ENCODE assay signal across 17 mouse cellular contexts in genomic region chr10:88627052-88627451, GRCm38 (mm10). TPM values are rescaled to one million over a fixed set of nuclear protein-coding genes. Genes with fewer than 3 reads are reported as not detected.
A peak's percentile ranks its signal among the peaks of the same experiment; 100 is the strongest.
DNase-seq lines count a peak whose midpoint lies in the region; ATAC-seq and TF ChIP-seq lines count a peak whose summit lies in the region.
"Had no signal": no experiment of that assay in that cellular context is flagged by ENCODE, and none has a peak within 500 bp of the region (broad histone marks: within the 10 kb centered on the region; RNA-seq: fewer than 3 reads in every experiment).

No protein-coding gene starts in this region.

- no peak for TF ChIP-seq POLR2A in kidney, adult 2 months (IDR thresholded peaks at IDR 0.05; ENCODE audit: low read depth, low read length)

- 0 out of 2 replicates have a peak, but pooled peaks have one; percentile 65 for ATAC-seq in midbrain, embryonic 12.5 days (ENCODE audit: low FRiP score, low read depth)
- no peak for ATAC-seq in cerebellum, adult (ENCODE audit: insufficient number of reproducible peaks, low FRiP score, low TSS enrichment)

- H3K9ac ChIP-seq in midbrain, embryonic 12.5 days (replicated peaks), result no peak overlapping the region
- H3K9ac ChIP-seq: embryonic facial prominence, embryonic 13.5 days; heart, embryonic 15.5 days; liver, embryonic 13.5 days had no signal

- H3K36me3 ChIP-seq in midbrain, embryonic 12.5 days, result no peaks in the 10 kb centered on the region
- no peaks in the 10 kb centered on the region for H3K36me3 ChIP-seq in kidney, adult 2 months (ENCODE audit: control insufficient read depth, insufficient read depth, low read length)
- H3K36me3 ChIP-seq: embryonic facial prominence, embryonic 13.5 days; heart, embryonic 15.5 days; liver, embryonic 13.5 days had no signal

- H3K4me1 ChIP-seq in midbrain, embryonic 12.5 days, result no peaks in the 10 kb centered on the region
- H3K4me1 ChIP-seq in kidney, adult 2 months (ENCODE audit: control insufficient read depth, insufficient read depth, low read length), result no peaks in the 10 kb centered on the region
- H3K4me1 ChIP-seq: embryonic facial prominence, embryonic 13.5 days; liver, embryonic 13.5 days had no signal

- no peak overlapping the region for H3K27ac ChIP-seq in midbrain, embryonic 12.5 days (replicated peaks)
- no peak overlapping the region for H3K27ac ChIP-seq in kidney, adult 2 months (ENCODE audit: insufficient read depth, low read depth, low read length)
- H3K27ac ChIP-seq: embryonic facial prominence, embryonic 13.5 days; heart, embryonic 15.5 days; liver, embryonic 13.5 days; stomach, postnatal 0 days had no signal

- no peak overlapping the region for H3K4me3 ChIP-seq in midbrain, embryonic 12.5 days
- no peak overlapping the region for H3K4me3 ChIP-seq in kidney, adult 2 months (ENCODE audit: insufficient read depth, low read depth, low read length)
- H3K4me3 ChIP-seq: embryonic facial prominence, embryonic 13.5 days; heart, embryonic 15.5 days; liver, embryonic 13.5 days had no signal

- no peaks in the 10 kb centered on the region for H3K27me3 ChIP-seq in midbrain, embryonic 12.5 days
- H3K27me3 ChIP-seq in kidney, adult 2 months (replicated peaks; ENCODE audit: control insufficient read depth, insufficient read depth, low read length), result no peaks in the 10 kb centered on the region
- H3K27me3 ChIP-seq: embryonic facial prominence, embryonic 13.5 days; liver, embryonic 13.5 days had no signal

- TF ChIP-seq CTCF in kidney, adult 2 months (conservative IDR thresholded peaks at IDR 0.05; ENCODE audit: insufficient read depth, insufficient read length, low read depth, low read length), result no peak

- no peak overlapping the region for H3K4me2 ChIP-seq in midbrain, embryonic 12.5 days (replicated peaks)
- H3K4me2 ChIP-seq: embryonic facial prominence, embryonic 13.5 days; heart, embryonic 15.5 days; liver, embryonic 13.5 days had no signal

- no peaks in the 10 kb centered on the region for H3K9me3 ChIP-seq in midbrain, embryonic 12.5 days
- H3K9me3 ChIP-seq: embryonic facial prominence, embryonic 13.5 days; heart, embryonic 15.5 days; liver, embryonic 13.5 days had no signal

- DNase-seq in embryo, embryonic 10 days (ENCODE audit: low spot score), result peak; percentile 12
- DNase-seq in embryo, embryonic 9.5 days (ENCODE audit: extremely low spot score), result no peak
- DNase-seq in right cerebral cortex, postnatal 14 days, result peak; percentile 12
- no peak for DNase-seq in right cerebral cortex, postnatal 25 days
- no peak for DNase-seq in kidney, adult 2 months
- DNase-seq in left cerebral cortex, adult 18-20 months (ENCODE audit: low spot score in 2 of 2), result no peak
- DNase-seq: adrenal gland, postnatal 14 days; cerebellum, adult 9-10 months; gastrocnemius, postnatal 10 days; kidney, adult 11 months; liver, embryonic 13.5 days had no signal

- WGBS in midbrain, embryonic 12.5 days, result 72% methylated on average over 4 of the region's 4 CpGs
- WGBS in kidney, adult 2 months, result 73% methylated on average over 4 of the region's 4 CpGs

RNA-seq across cellular contexts. Expression of gene Mybpc1, which starts 22.1 kb away (rescaled TPM):
- polyA plus RNA-seq in midbrain, embryonic 12.5 days (2016; fragmentation: Nextera tagmentation; extraction: Ambion mirVana), result 1.9 and 2.1 TPM in 2 replicates
- 7.8 TPM in 1 of 2 replicates, not detected in the other for polyA plus RNA-seq in kidney, adult 2 months (2012; rRNA removed)
- 1 to 10 TPM; 5.5 to 5.6 TPM for total RNA-seq in left cerebral cortex, adult 18-20 months (2021)
- total RNA-seq: MEL had no signal

RNA-seq across cellular contexts. Expression of gene Spic, which starts 57.8 kb away (rescaled TPM):
- polyA plus RNA-seq in midbrain, embryonic 12.5 days (2016; fragmentation: Nextera tagmentation; extraction: Ambion mirVana), result not detected in 2 replicates
- polyA plus RNA-seq in kidney, adult 2 months (2012; rRNA removed), result 0.34 TPM in 1 of 2 replicates, not detected in the other
- total RNA-seq in left cerebral cortex, adult 18-20 months (2021), result not detected
- total RNA-seq: MEL had no signal
- polyA plus RNA-seq: embryonic facial prominence, embryonic 13.5 days had no signal

Comparison
In these comparisons a context has a peak if more than half of its experiments do, and no peak if none do; other contexts are left out.
1. DNase-seq: peak in embryo, embryonic 10 days (single experiment) and right cerebral cortex, postnatal 14 days (single experiment); none in embryo, embryonic 9.5 days (single experiment), right cerebral cortex, postnatal 25 days (single experiment), kidney, adult 2 months (single experiment) and left cerebral cortex, adult 18-20 months (0 of 2).